Mouse (Mus musculus) right cerebral cortex, postnatal 10 days (tissue): ENCODE measurements around the gene Deaf1.
"Not testable (repeated sequence)": the region's sequence is repeated elsewhere in the genome, so short reads cannot be mapped to it uniquely, and the experiment has no call there.

Experiments used
- DNase-seq, 2 experiments: peaks; one replicate each; pipeline ENCODE4 v3.0.0; 2021; ENCODE audit warnings: low spot score in 2 of 2

Deaf1 gene

DNA sequence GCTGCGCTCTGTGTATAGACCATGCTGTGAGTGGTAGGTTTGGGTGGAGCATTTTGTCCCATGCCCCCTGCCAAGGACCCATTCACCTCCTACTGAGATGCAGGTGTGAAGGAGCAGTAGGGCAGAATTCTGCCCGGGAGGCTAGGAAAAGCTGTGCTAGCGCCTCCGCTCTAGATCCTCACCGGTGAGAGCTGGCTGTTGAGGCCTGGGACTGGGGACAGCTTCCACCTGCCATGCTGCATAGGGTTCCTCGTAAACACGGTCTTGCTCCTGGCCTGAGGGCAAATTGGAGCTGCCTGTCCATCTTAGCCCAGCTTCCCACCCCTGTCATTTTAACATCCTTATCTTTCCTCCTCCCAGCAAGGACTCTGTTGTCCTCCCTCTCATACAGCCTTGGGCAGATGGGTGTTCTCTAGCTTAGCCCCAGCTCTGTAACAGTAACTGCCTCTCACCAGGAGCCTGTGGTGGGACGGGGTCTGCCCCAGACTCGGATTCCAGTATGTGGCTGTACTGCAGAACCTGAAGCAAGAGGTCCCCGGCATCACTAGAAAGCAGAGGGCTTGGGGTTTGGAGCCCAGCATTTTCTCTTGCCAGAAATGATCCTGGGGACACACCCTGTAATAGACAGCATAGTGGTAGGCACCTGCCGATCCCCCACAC is 63.3 kb downstream of the Deaf1 start:
- DNase-seq: no peak

DNA sequence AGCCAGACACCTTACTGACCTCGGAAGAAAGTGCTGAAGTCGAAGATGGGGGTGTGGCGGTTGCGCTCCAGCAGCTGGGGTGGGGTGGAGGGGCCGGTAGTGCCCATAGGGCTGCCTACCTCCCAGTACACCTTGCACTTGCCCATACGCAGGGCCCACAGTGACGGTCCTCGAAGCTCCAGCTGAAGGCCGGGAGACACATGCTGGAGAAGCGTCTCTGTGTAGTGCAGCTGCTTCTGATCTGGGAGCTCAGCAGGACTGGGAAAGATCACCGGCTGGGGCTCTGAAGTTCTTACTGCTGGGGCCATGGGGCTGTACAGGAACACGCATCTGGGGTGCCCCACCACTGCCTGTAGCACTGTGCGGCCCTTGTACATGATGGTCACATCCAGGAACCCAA is 63.9 kb downstream of the Deaf1 start:
- no peak for DNase-seq

DNA sequence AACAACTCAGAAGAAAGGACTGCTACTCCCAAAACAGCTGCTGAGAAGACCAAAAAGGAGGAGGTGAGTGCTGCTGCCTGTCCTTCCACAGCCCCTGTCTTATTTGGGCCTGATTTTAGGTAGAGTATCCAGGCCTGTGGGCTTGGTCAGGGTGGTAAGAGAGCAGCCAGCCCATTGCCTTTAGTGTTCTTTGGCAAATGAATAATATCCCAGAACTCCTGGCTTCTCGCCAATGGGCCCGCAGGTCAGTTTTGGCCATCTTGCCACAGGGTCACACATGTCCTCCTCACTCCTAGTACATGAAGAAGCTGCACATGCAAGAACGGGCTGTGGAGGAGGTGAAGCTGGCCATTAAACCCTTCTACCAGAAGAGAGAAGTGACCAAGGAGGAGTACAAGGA is 66.0 kb downstream of the Deaf1 start:
- DNase-seq: peak in 1 of 2 experiments; percentile 23

DNA sequence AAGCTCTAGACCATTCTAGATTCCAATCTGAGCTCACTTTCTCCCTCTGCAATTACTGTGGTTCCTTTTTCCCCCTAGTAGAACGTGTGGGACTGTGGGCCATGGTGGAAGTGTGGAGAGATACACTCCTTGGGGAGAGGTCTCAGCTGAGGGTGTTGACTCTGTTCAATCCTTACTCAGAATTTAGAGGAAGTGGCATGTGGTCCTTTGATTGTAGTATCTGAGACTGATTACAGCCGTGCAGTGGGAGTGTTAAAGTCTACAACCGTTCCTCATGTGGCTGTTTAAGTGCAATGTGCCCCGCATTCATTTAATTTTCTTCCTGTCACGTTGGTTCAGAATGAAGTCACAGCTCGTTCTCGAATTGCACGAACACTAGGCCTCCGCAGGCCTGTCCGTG is 71.3 kb downstream of the Deaf1 start:
- no peak for DNase-seq

DNA sequence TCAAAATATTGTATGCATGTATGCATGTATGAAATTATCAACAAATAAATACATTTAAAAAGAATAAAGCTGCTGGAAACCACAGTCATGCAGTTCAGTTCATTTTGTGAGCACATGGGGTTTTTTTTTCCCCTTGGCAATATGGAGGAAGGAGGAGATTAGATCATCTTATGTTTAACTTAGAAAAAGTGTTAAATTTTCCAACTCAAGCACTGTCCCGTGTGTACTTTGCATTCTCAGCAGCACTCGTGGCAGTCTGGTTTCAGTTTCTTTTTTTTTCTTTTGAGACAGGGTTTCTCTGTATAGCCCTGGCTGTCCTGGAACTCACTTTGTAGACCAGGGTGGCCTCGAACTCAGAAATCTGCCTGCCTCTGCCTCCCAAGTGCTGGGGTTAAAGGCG is 77.0 kb downstream of the Deaf1 start:
- not testable (repeated sequence) for DNase-seq
